Mouse (Mus musculus) ZHBTc4 (cell line): ENCODE measurements around the gene Fra10ac1.
A peak's percentile ranks its signal among the peaks of the same experiment; 100 is the strongest.

Experiments
- DNase-seq: peaks from one replicate; pipeline ENCODE4 v3.0.0-alpha.2; 2011; ENCODE audit warnings: low read depth, low spot score

Gene Fra10ac1

DNA sequence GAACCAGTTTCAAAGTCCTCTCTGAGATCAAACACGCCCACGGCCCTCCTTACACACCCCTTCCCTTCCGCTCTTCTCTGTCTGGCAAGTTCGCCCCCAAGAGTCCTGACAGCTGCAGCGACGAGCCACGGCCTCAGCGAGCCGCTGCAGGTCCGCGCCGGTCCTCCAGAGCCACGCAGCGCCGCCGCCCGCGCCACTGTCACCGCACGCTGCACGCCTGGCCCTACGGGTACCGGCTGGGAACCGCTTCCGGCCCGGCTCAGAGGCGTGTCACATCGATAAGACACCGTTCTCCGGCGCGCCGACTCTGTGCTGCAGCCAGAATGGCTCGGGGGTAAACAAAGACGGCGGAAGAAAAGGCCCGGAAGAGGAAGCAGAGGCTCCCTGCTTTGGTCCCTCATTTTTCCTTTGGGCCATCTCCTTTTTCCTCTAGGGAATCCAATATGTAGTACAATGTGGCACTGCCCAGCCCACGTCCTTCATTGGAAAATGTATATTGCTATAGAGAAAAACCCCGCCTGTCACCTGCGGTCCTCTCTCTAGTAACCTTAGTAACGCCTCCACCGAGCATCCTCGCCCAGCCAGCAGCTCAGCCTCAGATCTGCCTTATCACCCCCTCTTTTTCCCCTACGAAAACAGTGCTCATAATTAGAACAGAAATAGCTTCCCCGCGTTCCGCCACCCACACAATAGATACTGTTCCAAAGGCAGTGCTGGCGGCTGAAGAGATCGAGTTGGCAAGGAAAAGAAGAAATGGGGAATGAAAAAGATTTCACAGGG is at the start of gene Fra10ac1:
Gene Fra10ac1 (minus strand): TSS at position 252 of the 780 bp plus-strand sequence.
- peak; percentile 95 for DNase-seq

DNA sequence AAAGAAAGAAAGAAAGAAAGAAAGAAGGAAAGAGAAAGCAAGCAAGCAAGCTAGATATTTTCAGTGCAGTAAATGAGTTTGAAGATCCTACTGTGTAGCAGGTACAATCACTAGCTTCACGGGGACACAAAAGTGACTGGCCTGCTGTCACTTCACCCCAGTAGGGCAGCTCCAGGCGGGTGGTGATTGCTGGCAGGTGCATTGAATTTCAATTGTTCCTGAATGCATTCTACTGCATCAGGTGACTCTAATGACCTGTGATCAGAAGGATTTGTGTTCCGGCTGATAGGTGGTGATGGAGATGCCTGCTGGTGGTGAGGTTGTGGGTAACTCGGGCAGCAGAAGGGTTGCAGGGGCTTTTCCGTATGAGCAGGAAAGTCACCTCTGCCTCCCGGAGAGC is 47.1 kb upstream of the Fra10ac1 start:
- peak; percentile 47 for DNase-seq

DNA sequence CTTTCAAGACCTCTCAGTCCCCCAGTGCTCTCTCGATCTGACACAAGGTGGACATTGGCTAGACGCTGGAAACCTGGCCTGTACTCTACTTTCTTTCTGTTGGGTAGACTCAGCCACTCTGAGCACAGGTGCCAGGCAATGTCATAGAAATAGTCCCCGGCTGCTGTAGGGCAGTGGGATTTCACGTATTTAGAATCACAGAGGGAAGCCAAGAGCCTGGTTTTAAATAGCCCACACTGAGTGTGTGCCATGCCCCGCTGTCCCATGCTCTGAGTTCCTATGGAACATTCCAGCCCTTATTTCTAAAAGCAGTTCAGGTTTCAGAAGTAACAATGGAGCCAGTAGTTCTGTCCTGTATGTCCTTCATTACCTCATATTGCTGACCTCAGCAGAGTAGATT is 43.5 kb upstream of the Fra10ac1 start:
- no peak for DNase-seq

DNA sequence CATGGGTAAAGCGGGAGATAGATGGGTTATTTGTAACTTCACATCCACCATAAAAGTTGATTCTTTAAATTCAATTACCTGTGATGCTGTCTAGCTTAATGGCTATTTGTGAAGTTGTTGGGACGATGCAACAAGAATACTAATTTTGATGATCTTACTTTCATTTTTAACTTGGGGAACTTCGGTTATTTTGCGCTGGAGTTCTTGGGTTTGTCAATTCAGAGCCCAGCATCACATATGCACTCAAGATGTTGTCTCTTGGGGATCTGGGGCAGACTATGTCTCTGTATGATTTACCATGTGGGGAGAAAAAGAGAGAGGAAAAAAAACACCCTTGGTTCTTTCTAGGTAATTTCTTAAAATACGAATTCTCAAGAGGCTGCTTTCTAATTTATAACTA is 41.8 kb upstream of the Fra10ac1 start:
- no peak for DNase-seq

DNA sequence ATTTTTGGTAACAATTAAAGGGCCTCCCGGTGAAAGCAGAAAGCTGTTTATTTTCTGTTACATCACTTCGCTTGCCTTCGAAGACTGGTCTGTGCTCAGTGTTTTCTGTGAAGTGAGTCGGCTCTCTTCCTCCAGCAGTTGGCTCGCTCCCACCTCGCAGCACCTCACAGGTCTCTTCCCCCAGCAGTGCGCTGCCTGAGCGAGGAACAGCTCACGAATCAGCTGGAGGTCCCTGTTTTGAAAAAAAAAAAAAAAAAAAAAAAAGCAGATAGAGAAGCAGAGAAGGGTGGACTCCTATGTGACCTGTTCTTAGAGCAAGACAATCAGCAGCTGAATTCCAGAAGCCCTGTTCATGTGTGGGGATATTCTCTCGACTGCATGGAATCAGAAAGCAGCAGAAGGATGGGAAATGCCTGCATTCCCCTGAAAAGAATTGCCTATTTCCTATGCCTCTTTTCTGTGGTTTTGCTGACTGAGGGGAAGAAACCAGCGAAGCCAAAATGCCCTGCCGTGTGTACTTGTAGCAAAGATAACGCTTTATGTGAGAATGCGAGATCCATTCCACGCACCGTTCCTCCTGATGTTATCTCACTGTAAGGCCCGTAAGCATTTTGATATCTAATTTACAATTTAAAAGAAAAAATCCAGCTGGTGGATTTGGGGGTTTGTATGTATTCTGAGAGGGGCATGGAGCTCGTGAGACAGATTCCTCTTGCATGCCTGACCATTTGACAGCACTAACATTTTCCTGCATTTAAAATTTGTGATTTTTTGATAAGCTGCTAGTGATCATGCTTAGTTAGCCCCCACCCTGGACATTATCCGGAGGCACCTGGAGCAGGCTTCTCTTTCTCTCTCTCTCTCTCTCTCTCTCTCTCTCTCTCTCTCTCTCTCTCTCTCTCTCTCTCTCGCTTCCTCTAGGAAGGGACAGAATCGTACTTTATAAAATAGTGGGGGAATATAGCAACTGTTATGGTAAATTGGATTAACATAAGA is 40.8 kb upstream of the Fra10ac1 start, which contains the start of gene Lgi1:
Gene Lgi1 (plus strand): TSS at position 32 of the 996 bp plus-strand sequence.
- peak; percentile 33 for DNase-seq

DNA sequence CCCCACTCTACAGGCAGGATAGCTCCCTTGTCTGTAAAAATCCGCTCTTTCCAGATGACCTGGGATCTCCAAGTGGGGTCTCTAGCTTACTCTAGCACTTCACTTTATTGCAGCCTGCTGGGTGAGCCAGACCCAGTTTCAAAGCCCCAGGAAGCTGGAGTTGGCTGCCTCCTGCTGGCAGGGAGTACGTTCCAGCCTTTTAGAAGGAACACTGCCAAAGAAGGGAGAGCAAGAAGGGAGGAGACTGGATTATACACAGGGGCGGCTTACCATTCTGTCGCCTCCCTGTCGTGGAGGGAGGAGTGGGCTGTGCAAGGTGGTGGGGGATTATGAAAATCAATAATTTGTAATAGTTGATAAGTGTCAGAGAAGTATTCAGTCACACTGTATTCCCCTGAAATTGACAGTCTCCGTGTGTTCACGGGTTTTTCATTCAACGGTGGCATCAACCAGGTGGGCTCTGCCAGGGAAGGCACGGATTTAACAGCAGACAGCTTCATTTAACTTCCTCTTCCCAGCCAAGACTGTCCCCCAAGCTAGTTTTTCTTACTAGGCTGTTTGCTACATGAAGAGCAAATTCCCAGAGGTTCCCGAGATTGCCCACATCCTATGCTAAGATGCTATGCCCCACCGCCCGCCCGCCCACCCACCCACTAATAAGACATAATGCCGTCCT is 40.0 kb upstream of the Fra10ac1 start:
- peak; percentile 70 for DNase-seq

DNA sequence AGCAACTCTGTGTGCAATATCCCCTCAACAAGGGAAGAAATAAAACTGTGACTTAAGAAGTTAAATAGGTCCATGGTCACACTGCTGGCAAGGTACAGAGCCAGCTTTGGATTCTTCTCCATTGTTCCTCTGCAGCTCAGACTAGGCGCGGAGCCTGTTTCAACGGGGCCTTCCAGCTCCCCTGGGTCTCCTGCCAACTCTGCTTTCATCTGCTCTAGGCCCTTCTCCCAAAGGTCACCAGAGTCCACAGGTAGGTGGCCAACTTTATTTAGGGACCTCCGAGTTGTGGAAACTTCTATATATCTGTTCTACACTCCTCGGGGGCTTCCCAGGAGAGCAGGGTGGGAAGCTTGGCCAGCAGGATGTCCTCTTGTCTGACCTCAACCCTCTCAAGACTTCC is 37.4 kb upstream of the Fra10ac1 start:
- no peak for DNase-seq

DNA sequence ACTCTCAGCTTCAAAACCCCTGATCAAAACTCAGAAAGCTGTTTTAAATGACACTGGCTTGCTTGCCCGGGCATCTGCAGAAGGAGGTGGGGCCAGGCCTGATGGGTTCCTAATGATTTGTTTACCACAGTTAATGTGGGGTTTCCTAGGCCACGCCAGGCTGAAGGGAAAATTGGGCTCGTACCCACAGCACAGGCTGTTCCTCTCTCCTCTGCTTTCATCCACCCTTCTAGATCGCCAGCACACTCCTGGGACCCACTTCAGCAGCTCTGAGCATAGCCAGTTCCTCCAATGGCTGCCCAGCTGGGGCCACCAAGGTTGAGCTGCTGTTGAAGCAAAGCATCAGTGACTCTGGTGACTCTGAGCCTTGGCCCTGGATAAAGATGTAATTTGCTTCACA is 36.4 kb upstream of the Fra10ac1 start:
- DNase-seq: no peak

DNA sequence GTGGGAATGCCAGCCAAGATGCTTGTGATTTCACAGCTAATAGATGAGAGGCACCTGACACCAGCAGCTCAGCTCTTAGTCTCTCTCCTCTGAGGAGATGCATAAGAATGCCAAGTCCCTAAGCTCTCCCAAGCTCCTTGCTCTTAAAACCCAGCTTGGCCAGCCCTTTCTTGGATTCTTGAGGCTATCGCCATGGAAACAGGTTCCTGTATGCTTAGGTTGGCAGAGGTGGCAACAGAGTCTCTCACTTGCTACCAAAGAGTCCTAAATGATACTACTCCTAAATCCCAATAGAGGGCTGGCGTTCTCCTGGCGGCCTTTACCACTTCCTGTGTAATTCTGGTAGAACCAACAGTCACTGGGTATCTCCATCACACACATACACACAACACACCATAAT is 35.5 kb upstream of the Fra10ac1 start:
- no peak for DNase-seq

DNA sequence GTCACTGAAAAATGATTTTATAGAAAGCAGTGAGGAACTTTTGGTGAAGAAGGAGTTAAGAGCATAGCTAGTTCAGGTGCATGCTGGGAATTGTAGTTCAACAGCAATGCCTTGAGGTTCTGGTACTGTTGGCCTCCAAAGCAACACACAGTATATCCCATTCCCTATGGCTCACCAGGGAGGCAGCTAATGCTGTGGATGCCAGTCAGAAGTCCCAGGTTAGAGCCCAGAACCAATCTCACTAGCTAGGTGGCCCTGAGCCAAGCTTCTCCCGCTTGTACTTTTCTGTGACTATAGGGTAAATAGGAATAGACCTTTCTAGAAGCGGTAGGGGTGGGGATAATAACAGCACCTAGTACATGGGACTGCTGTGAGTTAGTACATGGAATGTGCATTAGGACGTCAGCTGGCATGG is 34.7 kb upstream of the Fra10ac1 start:
- no peak for DNase-seq

DNA sequence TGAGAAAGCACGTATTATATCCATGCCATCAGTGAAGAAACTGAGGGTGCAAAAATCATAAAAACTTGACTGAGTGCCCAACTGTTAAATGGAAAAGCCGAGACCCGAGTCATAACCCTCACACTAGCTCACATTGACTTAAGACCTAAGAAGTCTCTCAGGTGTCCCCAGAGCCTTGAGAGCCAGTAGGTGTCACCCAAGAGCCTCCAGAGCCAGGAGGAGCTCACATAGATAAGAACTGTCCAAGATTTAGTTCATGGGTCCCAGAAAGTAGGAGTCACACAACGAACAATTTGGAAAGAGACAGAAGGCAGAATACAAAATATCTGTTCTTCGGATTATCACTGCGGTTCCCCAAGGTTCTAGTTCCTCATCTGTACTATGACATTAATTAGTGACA is 29.8 kb upstream of the Fra10ac1 start:
- DNase-seq: peak; percentile 81

DNA sequence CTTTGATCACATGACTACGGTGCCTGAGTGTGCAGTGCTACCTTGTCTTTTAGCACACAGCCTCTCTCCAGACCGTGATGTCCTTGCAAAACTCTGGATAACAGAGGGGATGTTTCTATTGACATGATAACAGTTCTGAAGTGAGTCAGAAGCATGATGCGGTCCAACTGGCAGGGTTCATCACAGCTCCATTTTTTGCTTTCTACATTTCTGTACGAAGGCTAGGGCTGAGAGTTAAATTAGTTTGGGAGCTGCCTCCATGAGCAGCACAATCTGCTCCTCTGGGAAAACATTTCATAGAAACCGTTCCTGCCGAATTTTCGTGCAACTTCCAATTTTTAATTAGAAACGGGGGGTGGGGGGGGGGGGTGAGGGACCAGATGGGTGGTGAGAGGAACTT is 25.7 kb upstream of the Fra10ac1 start:
- no peak for DNase-seq

DNA sequence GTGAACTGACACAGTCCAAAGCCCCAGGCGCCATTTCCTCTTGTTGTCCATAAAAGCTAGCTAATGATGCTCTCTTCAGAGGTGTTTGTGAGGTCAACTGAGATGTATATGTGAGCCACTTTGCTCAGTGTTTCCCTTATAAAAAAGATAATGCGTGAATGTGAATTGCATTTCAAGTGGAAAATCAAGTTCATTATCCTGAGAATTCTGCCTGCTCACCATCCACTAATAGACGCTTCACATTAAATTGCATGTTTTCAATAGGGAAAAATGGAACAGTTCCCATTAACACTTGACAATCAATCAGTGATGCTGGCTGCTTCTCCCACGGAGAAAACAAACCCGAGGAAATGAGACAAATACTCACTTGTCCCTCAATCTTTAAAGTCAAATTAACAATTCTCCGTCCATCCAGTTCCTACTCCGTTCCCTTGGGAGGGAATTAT is 22.2 kb upstream of the Fra10ac1 start:
- DNase-seq: no peak

DNA sequence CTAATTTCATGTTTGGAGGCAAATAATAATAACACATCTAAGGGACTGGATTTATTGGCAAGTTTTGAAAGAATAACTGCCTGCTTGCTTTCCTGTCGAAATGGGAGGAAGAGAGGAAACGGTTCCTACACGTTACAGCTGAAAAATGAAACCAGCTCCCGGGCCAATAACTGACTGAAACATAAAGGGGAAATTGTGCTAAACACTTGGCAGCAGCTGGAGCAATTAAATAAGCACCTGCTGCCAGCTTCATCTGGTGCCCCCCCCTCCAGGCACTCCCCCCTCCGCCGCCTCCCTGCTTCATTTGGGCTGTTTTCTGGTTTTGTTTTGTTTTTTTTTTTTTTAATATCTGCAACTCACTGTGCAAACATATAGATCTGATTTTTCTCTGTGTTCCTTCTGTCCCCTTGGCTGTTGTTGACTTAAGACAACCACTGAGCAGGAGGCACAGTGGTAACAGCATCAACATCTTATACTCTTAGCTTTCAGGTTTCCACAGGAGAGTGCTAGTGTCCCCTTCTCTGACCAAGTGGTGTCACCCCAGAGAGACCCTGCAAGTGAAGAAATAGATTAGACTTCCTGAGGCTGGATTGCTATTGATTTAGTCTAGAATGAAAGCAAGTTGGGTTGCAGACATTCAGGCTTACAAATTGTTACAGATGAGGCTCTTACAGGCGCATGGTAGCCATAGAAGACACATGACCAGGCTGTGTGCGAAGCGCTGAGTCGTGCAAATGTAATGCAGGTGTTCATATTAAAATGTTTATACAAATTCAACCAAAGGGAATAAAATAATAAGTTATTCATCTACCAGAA is 21.6 kb upstream of the Fra10ac1 start:
- no peak for DNase-seq

DNA sequence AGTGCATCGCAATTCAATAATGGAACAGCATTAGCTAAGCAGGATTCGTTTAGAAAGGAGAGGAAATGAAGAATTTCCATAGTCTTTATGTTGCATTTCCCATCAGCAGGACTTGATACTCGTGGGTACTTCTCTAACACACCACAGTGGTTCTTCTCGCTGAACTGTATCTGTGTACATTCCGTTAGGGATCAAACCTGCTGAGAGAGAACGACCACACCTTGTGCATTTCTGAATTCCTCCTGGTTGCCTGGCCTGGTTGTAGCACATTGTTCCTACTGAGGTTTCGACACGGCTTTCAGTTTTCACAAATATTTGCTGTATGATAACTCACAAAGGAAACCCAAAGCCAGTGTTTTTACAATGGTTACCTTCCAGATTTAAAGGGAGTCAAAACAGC is 20.8 kb upstream of the Fra10ac1 start:
- peak; percentile 60 for DNase-seq

DNA sequence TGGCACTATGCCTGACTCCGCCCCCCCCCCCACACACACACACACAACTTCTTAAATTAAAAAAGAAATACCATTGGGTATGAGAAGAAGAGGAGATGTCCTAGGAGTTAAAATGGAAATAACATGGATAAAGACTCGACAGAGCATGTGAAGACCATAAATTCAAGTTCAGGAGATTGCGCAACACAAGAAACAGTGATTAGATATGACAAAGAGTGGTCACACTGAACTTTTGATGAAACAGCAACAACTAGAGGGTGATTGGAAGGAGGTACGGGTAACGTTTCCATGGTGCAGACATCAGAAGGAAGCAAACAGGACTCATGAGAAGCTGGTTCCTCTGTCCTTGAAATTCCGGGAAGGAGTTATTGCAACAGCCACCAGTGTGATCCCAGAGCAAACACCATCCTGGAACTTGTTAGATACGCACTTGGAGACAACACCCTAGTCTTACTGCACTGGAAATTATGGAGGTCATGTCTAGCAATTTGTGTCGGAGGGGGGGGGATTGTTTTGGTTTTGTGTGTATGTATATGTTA is 18.4 kb upstream of the Fra10ac1 start:
- no peak for DNase-seq

DNA sequence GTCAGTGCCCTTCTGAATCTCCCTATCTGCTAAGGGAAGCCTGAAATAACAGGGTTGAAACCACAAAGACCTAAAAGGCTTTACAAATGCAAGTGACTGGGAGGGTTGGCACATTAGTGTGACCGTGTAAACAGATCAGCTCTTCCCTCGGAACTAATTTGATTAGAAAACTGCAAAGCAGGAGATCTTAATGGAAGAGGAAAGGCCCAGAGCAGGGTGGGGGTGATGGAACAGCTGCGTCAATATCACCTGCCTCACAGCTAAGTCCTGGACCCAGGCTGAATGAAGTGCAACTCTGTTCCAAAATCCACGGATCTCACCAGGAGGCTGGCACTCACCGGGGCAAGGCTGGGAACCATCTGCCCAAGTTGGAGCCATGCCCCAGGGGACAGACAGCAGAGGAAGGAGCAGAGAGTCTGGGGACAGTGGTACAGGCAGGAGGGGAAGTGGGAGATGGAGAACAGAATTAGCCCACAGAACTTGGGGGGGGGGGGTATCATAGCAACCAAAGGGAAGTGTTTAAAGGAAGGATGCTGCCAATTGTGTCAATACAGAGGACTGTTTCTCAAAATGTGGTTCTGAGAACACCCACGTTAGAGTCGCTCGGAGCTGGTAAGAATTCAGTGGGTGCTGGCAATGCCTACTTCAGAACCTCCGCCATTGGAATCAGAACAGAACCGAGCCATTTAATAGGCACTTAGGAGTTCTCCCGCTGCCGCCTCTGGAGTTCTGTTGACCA is 14.4 kb upstream of the Fra10ac1 start:
- no peak for DNase-seq

DNA sequence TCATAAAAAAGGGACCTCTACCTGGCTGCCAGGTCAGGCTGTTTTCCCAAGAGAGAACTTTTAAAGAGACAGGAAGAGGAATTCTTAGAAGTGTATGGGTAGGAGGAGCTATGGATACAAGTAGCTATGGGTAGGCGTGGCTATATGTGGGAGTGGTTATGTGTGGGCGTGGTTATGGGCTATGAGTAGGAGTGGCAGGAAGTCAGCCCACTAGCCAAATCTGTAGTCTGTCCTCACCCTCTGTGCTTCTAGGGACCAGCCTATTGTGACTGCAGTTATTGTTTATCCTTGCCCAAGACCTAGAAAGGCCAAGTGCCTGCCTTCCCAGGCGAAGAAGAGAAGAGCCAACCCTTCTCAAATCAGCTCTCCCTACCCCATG is 13.9 kb upstream of the Fra10ac1 start:
- peak; percentile 96 for DNase-seq

DNA sequence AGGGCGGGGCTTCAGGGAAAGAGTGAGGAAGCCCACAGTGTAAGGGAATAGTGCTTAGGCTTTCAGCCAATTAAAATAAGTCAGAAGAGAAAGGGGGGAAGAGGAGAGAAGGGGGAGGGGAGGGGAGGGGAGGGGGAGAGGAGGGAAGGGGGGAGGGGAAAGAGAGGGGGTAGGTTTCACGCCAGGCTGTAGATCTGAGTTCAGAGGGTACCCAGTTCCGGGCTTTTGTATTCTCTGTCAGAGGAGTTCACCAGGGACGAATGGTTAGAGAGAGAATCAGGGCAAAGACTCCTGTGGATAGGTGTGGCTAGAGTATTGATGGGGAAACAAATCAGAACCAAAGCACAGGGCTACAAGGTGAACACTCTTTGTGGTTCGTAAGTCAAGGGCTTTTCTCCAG is 12.6 kb upstream of the Fra10ac1 start:
- peak; percentile 67 for DNase-seq

DNA sequence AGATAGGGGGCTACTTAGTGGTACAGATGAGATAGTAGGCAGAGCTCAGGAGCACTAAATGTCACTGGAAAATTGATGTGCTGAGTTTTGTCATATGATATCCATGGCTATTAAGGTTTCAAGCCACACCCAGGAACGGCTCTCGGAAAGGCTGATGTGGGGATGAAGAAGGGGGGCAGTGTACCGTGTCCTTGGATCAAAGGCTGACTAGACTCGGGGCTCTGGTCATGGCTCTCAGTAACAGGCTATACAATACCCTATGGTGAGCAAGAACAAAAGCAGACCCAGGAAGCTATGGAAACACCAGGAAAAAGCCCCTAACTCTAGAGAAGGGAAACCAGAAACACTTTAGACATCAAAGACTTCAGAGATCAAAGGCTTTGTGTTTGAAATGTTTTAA is 8.6 kb upstream of the Fra10ac1 start:
- peak; percentile 39 for DNase-seq
